Mouse (Mus musculus) spleen, adult 2 months (tissue): ENCODE measurements around the gene Duox2. TPM values are rescaled to one million over a fixed set of nuclear protein-coding genes. Genes with fewer than 3 reads are reported as not detected.

ENCODE experiments used
- DNase-seq, 2 experiments: peaks; one replicate each; pipeline versions ENCODE4 v3.0.0 to v3.0.0-alpha.2; 2012 to 2021; ENCODE audit warnings: low spot score in 2 of 2, low read depth in 1 of 2
- H3K27ac ChIP-seq: fragments of 200-500 bp; 2 replicates; pipeline ENCODE4 v1.5.1; 2012; ENCODE audit warnings: low read length, inconsistent platforms; ENCODE audit not compliant: insufficient read depth
- H3K27me3 ChIP-seq: fragments of 200-500 bp; 2 replicates; pipeline ENCODE4 v1.6.1; 2012; ENCODE audit warnings: mild to moderate bottlenecking, moderate library complexity, low read length, inconsistent platforms; ENCODE audit not compliant: control insufficient read depth, insufficient read depth
- H3K36me3 ChIP-seq: fragments of 200-500 bp; 2 replicates; pipeline ENCODE4 v1.6.1; 2012; ENCODE audit warnings: mild to moderate bottlenecking, low read length, inconsistent platforms; ENCODE audit not compliant: control insufficient read depth, insufficient read depth
- H3K4me1 ChIP-seq: fragments of 200-500 bp; 2 replicates; pipeline ENCODE4 v1.6.1; 2011; ENCODE audit warnings: inconsistent platforms; ENCODE audit not compliant: control insufficient read depth, insufficient read depth, insufficient read length
- H3K4me3 ChIP-seq: fragments of 200-500 bp; 2 replicates; pipeline ENCODE4 v1.5.1; 2011; ENCODE audit warnings: mild to moderate bottlenecking, inconsistent platforms; ENCODE audit not compliant: insufficient read depth, insufficient read length; ENCODE audit errors: extremely low read depth
- CTCF ChIP-seq: fragments of 200-500 bp; IDR thresholded peaks from 2 replicates; pipeline ENCODE4 v1.5.1; 2011; ENCODE audit warnings: mild to moderate bottlenecking, inconsistent platforms; ENCODE audit not compliant: insufficient read depth, insufficient read length, insufficient replicate concordance; ENCODE audit errors: extremely low read depth
- POLR2A ChIP-seq: fragments of 200-500 bp; IDR thresholded peaks from 2 replicates; pipeline ENCODE4 v1.6.1; 2011; ENCODE audit warnings: low read depth, low read length, inconsistent platforms
- WGBS: fragments of 180-500 bp; shearing (Covaris S2); methylation state at CpG from one replicate; pipeline ENCODE4 v1.1.7; 2018; 5-methylcytosine and 5-hydroxymethylcytosine counted together
- polyA plus RNA-seq: library from polyadenylated mRNA; depleted of rRNA; stranded (reverse); fragments of >200 nt; gene quantifications from 2 replicates; pipeline ENCODE4 v1.2.3, GENCODE M21; 2012

The Duox2 gene
- polyA plus RNA-seq, 1 experiment = 0.02 TPM

GRCm38 (mm10) chr2:122241226-122241625 is 57.0 kb downstream of the Duox2 start:
- Histone ChIP-seq H3K36me3 (no peaks in the 10 kb centered on the region), H3K27me3 (no peaks in the 10 kb centered on the region), H3K4me3 (no peak overlapping the region), H3K4me1 (no peaks in the 10 kb centered on the region; the same call in 1 of the 2 replicates), H3K27ac (no peak overlapping the region)
- no peak for TF ChIP-seq POLR2A
- no peak for TF ChIP-seq CTCF
- WGBS = 93% methylated on average over 4 of the region's 4 CpGs
- no peak for DNase-seq

DNA sequence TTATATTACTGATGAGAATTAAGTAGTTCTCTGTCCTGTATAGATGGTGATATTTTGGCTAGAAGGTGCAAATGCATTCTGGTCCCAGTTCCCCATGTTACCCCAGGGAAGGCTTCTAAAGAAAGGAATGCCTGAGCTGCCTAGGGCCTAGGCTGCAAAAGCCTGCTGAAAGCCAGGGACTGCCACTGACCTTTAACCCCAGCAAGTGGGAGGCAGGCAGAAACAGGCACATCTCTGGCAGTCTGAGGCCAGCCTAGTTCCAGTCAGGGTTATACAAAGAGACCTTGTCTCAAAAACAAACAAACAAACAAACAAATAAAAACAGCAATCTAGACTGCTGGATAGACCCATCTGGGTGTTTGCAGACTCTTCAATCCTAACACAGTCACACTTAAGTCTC is 57.5 kb downstream of the Duox2 start:
- no peak for TF ChIP-seq POLR2A
- Histone ChIP-seq H3K27me3 (no peaks in the 10 kb centered on the region), H3K4me3 (no peak overlapping the region), H3K36me3 (no peaks in the 10 kb centered on the region), H3K27ac (no peak overlapping the region), H3K4me1 (no peaks in the 10 kb centered on the region; the same call in 1 of the 2 replicates)
- DNase-seq = no peak

DNA sequence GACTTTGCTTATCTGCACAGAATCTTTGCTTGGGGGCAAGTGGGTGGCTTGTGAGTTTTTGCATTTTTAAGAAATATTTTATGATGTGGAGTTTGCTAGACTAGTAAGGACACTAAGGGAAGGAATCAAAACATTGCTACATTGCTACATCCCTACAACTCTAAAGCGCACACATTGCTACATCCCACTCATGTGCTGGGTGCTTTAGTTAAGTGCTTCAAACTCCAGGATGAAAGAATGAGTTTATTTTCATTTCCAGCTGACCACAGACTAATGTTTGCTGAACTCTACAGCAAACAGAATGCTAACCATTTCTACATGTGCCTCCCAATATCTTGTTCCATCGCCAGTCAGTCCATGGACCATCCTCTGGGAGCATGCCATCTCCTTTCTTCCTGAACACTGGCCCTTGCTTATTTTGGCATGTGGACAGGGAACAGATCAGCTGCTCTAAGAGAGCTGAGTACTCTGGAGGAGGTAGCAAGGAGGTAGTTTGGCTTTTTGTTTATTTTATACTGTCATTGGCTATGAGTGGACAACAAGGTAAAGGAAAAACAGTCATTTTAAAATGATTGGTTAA is 60.3 kb downstream of the Duox2 start:
- no peak for DNase-seq
- H3K27ac ChIP-seq = no peak overlapping the region

DNA sequence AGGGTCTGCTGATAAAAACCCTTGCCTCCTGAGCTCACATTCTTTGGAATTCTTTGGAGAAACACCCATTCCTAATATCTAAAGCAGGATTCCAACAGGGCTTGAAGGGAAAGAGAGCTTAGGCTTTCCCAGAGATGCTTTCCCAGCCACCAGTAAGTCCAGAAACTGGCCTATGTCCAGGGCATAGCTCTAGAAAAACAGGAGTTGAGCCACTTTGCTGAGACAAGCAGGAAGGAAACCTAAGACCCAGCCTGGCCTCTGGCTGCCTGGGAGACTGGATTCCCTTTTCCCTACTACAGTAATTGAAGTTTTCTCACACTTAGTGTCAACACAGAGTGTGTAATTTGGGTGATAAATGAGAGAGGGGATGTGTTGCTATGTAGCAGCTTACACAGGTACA is 61.9 kb downstream of the Duox2 start:
- Histone ChIP-seq H3K27ac (no peak overlapping the region), H3K27me3 (no peaks in the 10 kb centered on the region), H3K4me3 (no peak overlapping the region), H3K36me3 (no peaks in the 10 kb centered on the region), H3K4me1 (no peaks in the 10 kb centered on the region)
- TF ChIP-seq CTCF (no peak), POLR2A (no peak)
- no peak for DNase-seq

More for the DNA sequence above, 60.3 kb downstream of the Duox2 start:
- Histone ChIP-seq H3K4me3 (no peak overlapping the region), H3K4me1 (no peaks in the 10 kb centered on the region), H3K27me3 (no peaks in the 10 kb centered on the region), H3K36me3 (no peaks in the 10 kb centered on the region)
- TF ChIP-seq CTCF (no peak), POLR2A (no peak)
- 91% methylated on average over 2 of the region's 2 CpGs for WGBS

- TF ChIP-seq CTCF (no peak), POLR2A (no peak)
- Histone ChIP-seq H3K36me3 (no peaks in the 10 kb centered on the region), H3K27me3 (no peaks in the 10 kb centered on the region), H3K4me1 (no peaks in the 10 kb centered on the region), H3K27ac (no peak overlapping the region), H3K4me3 (no peak overlapping the region)
- WGBS = 30% methylated on average over 2 of the region's 2 CpGs
- DNase-seq = no peak
These were observed 62.8 kb downstream of the Duox2 start for GRCm38 (mm10) chr2:122235425-122235824.

GRCm38 (mm10) chr2:122234611-122235288 is 63.5 kb downstream of the Duox2 start, which contains the start of gene Sord:
TSS of gene Sord (plus strand) at chr2:122234749.
- no peaks in the 10 kb centered on the region for H3K36me3 ChIP-seq
- 1% methylated on average over 35 of the region's 35 CpGs for WGBS
- DNase-seq = peak; percentile 26 to 57
- TF ChIP-seq POLR2A (no peak), CTCF (no peak)
- peak within 1 kb of the TSS; percentile 78 for H3K4me3 ChIP-seq
- H3K27ac ChIP-seq = 0 out of 2 replicates have a peak within 1 kb of the TSS, but pooled peaks have one; percentile 11
- H3K27me3 ChIP-seq = no peaks in the 10 kb centered on the region
- H3K4me1 ChIP-seq = no peaks in the 10 kb centered on the region

DNA sequence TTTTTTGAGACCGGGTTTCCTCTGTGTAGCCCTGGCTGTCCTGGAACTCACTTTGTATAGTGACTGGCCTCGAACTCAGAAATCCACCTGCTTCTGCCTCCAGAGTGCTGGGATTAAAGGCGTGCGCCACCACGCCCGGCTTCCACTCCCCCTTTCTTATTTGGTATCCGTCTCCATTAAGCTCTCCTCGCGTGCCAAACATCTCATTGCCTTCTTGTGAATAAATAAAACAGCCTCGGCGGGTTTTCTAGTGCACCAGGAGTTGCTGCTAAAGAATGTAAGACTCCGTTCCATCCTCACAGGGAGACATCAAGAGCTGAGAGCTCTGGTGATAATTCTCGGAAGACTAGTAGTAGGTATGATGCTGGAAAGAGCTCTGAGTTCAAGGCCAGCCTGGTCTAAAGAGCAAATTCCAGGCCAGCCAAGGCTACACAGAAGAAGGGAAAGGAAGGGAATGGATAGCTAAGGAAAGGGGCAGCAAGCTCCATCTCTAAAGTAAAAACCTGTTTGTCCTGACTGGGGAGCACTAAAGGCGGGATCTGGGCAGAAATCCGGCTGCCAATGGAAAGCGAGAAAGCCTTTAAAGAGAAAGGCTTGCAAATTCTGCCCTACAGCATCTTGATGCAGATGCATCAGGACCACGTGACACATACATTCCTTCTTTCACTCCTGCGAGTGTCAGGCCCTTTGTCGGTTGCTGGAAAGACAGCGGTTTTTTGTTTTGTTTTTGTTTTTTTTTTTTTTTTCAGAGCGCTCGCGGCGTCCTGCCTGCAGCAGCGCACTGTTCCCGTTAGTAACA is 64.3 kb downstream of the Duox2 start:
- no peaks in the 10 kb centered on the region for H3K4me1 ChIP-seq
- no peaks in the 10 kb centered on the region for H3K27me3 ChIP-seq
- H3K36me3 ChIP-seq = no peaks in the 10 kb centered on the region
- WGBS = 17% methylated on average over 26 of the region's 26 CpGs
- DNase-seq = no peak
- H3K27ac ChIP-seq = no peak overlapping the region
- no peak for TF ChIP-seq CTCF
- no peak for TF ChIP-seq POLR2A
- H3K4me3 ChIP-seq = peak overlapping the region; percentile 78
